Mouse (Mus musculus): ENCODE results near the gene Rnf4. TPM values are rescaled to one million over a fixed set of nuclear protein-coding genes. Genes with fewer than 3 reads are reported as not detected.

Gene Rnf4
- total and polyA plus RNA-seq, 3 experiments = 150 to 184 TPM; not detected in 1

GRCm38 (mm10) chr5:34330136-34330535 lies 6.0 kb upstream of the Rnf4 start:
- Histone ChIP-seq H3K27me3 (ENCODE audit: control insufficient read depth in 1 of 2, insufficient read depth in 2 of 2, low read length in 2 of 2) (peaks cover 0 to 2% of the 10 kb centered on the region in 2 experiments; a peak in 2 of 4 replicates), H3K79me2 (ENCODE audit: control insufficient read depth, insufficient read depth, low read length, poor library complexity) (0 out of 2 replicates have a peak, but pooled peaks cover under 1% of the 10 kb centered on the region), H3K9ac (ENCODE audit: control insufficient read depth, low read depth, low read length, poor library complexity, severe bottlenecking) (no peak overlapping the region), H3K27ac (ENCODE audit: control insufficient read depth, low read depth, low read length) (no peak overlapping the region), H3K36me3 (ENCODE audit: control insufficient read depth in 1 of 2, insufficient read depth in 2 of 2, low read length in 2 of 2) (peaks cover 0 to 1% of the 10 kb centered on the region in 2 experiments; a peak in 2 of 4 replicates), H3K4me1 (ENCODE audit: control insufficient read depth in 1 of 2, insufficient read depth in 2 of 2, low read length in 2 of 2) (peaks cover 0 to 2% of the 10 kb centered on the region in 2 experiments; a peak in 2 of 4 replicates), H3K4me3 (ENCODE audit: control insufficient read depth in 1 of 2, insufficient read depth in 1 of 2, low read depth in 2 of 2, low read length in 2 of 2) (no peak overlapping the region), H3K9me3 (replicated peaks; ENCODE audit: insufficient read depth, low read length) (no peaks in the 10 kb centered on the region)
- DNase-seq (ENCODE audit: low read depth, low spot score) = peak; percentile 55
- no peak for TF ChIP-seq ELF1 (IDR thresholded peaks at IDR 0.05; ENCODE audit: low read depth, low read length)
- no peak for TF ChIP-seq E2F4 (IDR thresholded peaks at IDR 0.05; ENCODE audit: borderline replicate concordance, low read depth, low read length)
- TF ChIP-seq JUND (IDR thresholded peaks at IDR 0.05; ENCODE audit: low read depth, low read length) = no peak
- no peak for TF ChIP-seq TBP (IDR thresholded peaks at IDR 0.05; ENCODE audit: low read depth, low read length)
- no peak for TF ChIP-seq EP300 (IDR thresholded peaks at IDR 0.05; ENCODE audit: low read depth in 1 of 2, low read length in 2 of 2)
- no peak for TF ChIP-seq USF2 (IDR thresholded peaks at IDR 0.05; ENCODE audit: borderline replicate concordance in 1 of 2, insufficient read depth in 1 of 2, low read depth in 1 of 2, low read length in 2 of 2)
- TF ChIP-seq RCOR1 (IDR thresholded peaks at IDR 0.05; ENCODE audit: low read depth, low read length) = no peak
- no peak for TF ChIP-seq MAZ (IDR thresholded peaks at IDR 0.05; ENCODE audit: low read depth, low read length)
- no peak for TF ChIP-seq ZC3H11A (IDR thresholded peaks at IDR 0.05; ENCODE audit: low read depth, low read length)

GRCm38 (mm10) chr5:34334081-34334480 lies 2.0 kb upstream of the Rnf4 start:
- no peak overlapping the region for H3K27ac ChIP-seq (ENCODE audit: control insufficient read depth, low read depth, low read length)
- no peak for DNase-seq (ENCODE audit: low read depth, low spot score)
- peaks cover 36% of the 10 kb centered on the region for H3K79me2 ChIP-seq (ENCODE audit: control insufficient read depth, insufficient read depth, low read length, poor library complexity)
- peaks cover 9 to 12% of the 10 kb centered on the region in 2 experiments for H3K4me1 ChIP-seq (ENCODE audit: control insufficient read depth in 1 of 2, insufficient read depth in 2 of 2, low read length in 2 of 2)
- H3K4me3 ChIP-seq (ENCODE audit: control insufficient read depth in 1 of 2, insufficient read depth in 1 of 2, low read depth in 2 of 2, low read length in 2 of 2) = no peak overlapping the region
- peaks cover 6 to 19% of the 10 kb centered on the region in 2 experiments for H3K36me3 ChIP-seq (ENCODE audit: control insufficient read depth in 1 of 2, insufficient read depth in 2 of 2, low read length in 2 of 2)
- H3K27me3 ChIP-seq (ENCODE audit: control insufficient read depth in 1 of 2, insufficient read depth in 2 of 2, low read length in 2 of 2) = no peaks in the 10 kb centered on the region
- no peak overlapping the region for H3K9ac ChIP-seq (ENCODE audit: control insufficient read depth, low read depth, low read length, poor library complexity, severe bottlenecking)
- H3K9me3 ChIP-seq (replicated peaks; ENCODE audit: insufficient read depth, low read length) = no peaks in the 10 kb centered on the region
- TF ChIP-seq ZMIZ1 (IDR thresholded peaks at IDR 0.05; ENCODE audit: low read depth, low read length) (no peak), MAX (IDR thresholded peaks at IDR 0.05; ENCODE audit: low read length) (no peak), MEF2A (IDR thresholded peaks at IDR 0.05; ENCODE audit: extremely low read depth, insufficient replicate concordance, low read depth, low read length, poor library complexity, severe bottlenecking) (no peak), ELF1 (IDR thresholded peaks at IDR 0.05; ENCODE audit: low read depth, low read length) (no peak), POLR2AphosphoS5 (IDR thresholded peaks at IDR 0.05; ENCODE audit: borderline replicate concordance, low read depth, low read length) (no peak)
